Mouse (Mus musculus) telencephalon, adult 2 months (tissue): ENCODE results near the gene Zfp273.
"Not testable (repeated sequence)": the region's sequence is repeated elsewhere in the genome, so short reads cannot be mapped to it uniquely, and the experiment has no call there.

Experiments used
- DNase-seq: peaks from one replicate; pipeline ENCODE4 v3.0.0-alpha.2; 2011; ENCODE audit warnings: low read depth, low spot score

Zfp273 gene

GRCm38 (mm10) chr13:67867899-67868298, 54.4 kb downstream of the Zfp273 start:
- DNase-seq = no peak

- DNase-seq = not testable (repeated sequence)
Observed at GRCm38 (mm10) chr13:67876049-67876698, 62.6 kb downstream of the Zfp273 start.
